Mouse (Mus musculus) embryonic fibroblast, embryonic 13.5 days (primary cell): ENCODE measurements around the gene Rerg. TPM values are rescaled to one million over a fixed set of nuclear protein-coding genes. Genes with fewer than 3 reads are reported as not detected.
"Not testable (repeated sequence)": the region's sequence is repeated elsewhere in the genome, so short reads cannot be mapped to it uniquely, and the experiment has no call there.

ENCODE experiments used
- H3K27ac ChIP-seq: 2 replicates; pipeline ENCODE4 v1.5.1; 2012; ENCODE audit warnings: low read length, control low read depth, inconsistent platforms; ENCODE audit not compliant: insufficient read depth
- H3K4me1 ChIP-seq: 2 replicates; pipeline ENCODE4 v1.6.1; 2011; ENCODE audit warnings: low read length; ENCODE audit not compliant: control insufficient read depth, insufficient read depth
- H3K4me3 ChIP-seq: 2 replicates; pipeline ENCODE4 v1.5.1; 2011; ENCODE audit warnings: mild to moderate bottlenecking, control low read depth, low read length; ENCODE audit not compliant: insufficient read depth
- CTCF ChIP-seq: IDR thresholded peaks from 2 replicates; pipeline ENCODE4 v1.5.1; 2011; ENCODE audit warnings: mild to moderate bottlenecking, control low read depth, low read length, moderate library complexity, borderline replicate concordance; ENCODE audit not compliant: insufficient read depth
- POLR2A ChIP-seq: IDR thresholded peaks from 2 replicates; pipeline ENCODE4 v1.6.1; 2011; ENCODE audit warnings: low read depth, mild to moderate bottlenecking, control low read depth, low read length, moderate library complexity
- polyA plus RNA-seq: library from polyadenylated mRNA; stranded (reverse); fragments of >200 nt; gene quantifications from 2 replicates; pipeline ENCODE4 v1.2.4, GENCODE M21; 2011; ENCODE audit warnings: low read depth; ENCODE audit not compliant: missing spikeins, insufficient read length

Gene Rerg
- polyA plus RNA-seq, 1 experiment = 15.2 TPM

DNA sequence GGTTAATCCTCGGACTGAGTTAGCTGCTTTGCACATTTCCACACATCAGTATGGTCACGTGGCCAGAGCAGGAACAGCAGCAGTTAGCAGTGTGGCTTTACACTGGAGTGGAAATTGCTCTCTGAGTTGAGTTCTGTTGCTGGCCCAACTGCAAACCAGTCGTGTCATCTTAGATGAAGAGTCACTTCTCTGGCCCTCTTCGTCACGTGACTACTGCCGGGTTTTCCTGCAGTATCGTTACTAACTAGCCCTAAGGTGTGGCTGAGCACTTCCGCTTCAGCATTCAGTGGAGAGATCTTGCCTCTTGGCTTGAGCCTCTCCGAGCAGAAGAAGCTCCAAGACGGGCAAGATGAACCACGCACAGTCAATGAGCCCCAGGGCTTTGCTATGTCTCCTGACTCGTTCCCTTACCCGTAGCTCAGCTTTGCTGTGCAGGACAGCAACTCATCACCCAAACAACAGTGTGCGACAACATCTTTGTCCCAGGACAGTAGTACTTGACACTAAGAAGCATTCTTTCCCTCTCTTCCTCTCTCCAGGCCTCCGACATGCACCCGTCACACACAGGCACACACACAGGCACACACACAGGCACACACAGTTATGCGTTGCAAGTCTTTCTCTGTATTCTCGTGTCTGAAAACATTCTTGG lies 108.3 kb downstream of the Rerg start:
- no peak overlapping the region for H3K4me3 ChIP-seq
- H3K27ac ChIP-seq = no peak overlapping the region
- H3K4me1 ChIP-seq = no peaks in the 10 kb centered on the region
- TF ChIP-seq CTCF = no peak
- TF ChIP-seq POLR2A = no peak

DNA sequence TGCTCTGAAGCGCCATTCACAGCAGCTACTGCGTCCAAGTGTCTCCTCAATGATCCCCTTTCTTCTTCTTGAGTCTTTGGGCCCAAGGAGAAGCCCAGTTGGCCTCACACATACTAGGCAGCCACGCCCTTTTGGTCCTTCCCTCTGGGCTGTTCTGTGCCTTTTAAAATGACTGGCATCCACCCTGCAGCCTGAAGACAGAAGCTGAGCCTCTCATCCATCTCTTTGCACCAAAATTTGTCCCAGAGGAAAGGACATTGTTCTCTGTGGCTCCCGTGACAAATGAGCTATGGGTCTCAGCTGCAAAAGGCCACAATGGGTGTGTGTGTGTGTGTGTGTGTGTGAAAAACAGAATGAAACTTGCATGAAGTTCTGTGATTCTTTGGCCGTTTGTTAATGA lies 109.7 kb downstream of the Rerg start:
- TF ChIP-seq CTCF (no peak), POLR2A (no peak)
- Histone ChIP-seq H3K4me3 (no peak overlapping the region), H3K27ac (no peak overlapping the region), H3K4me1 (no peaks in the 10 kb centered on the region)

GRCm38 (mm10) chr6:137058257-137058656 lies 112.0 kb downstream of the Rerg start:
- Histone ChIP-seq H3K4me3 (no peak overlapping the region), H3K4me1 (no peaks in the 10 kb centered on the region), H3K27ac (no peak overlapping the region)
- TF ChIP-seq CTCF = no peak
- no peak for TF ChIP-seq POLR2A

DNA sequence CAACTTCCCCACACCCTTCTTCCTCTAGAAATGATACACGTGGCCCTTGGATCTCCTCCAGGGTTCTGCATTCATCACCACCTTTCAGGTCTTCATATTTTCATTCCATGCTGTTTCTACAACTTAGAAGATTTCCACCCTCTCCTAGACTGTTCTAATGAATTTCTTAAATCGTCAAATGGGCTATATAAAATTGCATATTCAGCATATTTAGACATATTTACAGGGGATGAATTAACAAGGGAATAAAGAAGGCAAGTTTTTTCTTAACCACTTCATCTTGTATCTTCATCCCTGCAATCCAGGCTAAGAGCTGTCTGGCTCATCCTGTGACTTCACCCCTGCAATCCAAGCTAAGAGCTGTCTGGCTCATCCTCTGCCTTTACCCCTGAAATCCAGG lies 116.2 kb downstream of the Rerg start:
- Histone ChIP-seq H3K4me3 (no peak overlapping the region), H3K27ac (no peak overlapping the region)
- TF ChIP-seq CTCF = no peak
- TF ChIP-seq POLR2A = no peak

GRCm38 (mm10) chr6:137053464-137053863 lies 116.8 kb downstream of the Rerg start:
- Histone ChIP-seq H3K27ac (no peak overlapping the region), H3K4me1 (no peaks in the 10 kb centered on the region), H3K4me3 (no peak overlapping the region)
- TF ChIP-seq POLR2A (no peak), CTCF (no peak)

More for the DNA sequence above, 116.2 kb downstream of the Rerg start:
- no peaks in the 10 kb centered on the region for H3K4me1 ChIP-seq

- TF ChIP-seq CTCF (no peak), POLR2A (no peak)
These were observed 117.3 kb downstream of the Rerg start for GRCm38 (mm10) chr6:137053006-137053405.

DNA sequence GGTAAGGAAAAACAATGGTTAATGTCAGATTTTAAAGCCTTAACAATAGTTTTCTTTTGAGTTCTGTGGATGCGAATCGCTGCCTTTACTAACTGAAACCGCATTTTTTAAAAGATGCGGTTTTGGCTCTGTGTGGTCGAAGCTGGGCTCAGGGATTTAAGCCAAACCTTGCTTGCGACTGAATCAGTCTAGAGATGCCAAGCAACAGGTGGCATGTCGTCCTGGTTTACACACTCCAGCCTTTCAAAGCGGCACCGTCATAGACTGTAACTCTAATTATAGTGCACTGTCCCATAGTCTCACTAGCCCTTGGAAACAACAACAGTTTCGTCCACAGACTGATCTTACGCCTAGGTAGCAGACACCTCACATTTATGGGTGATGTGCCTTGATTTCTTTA lies 123.3 kb downstream of the Rerg start:
- Histone ChIP-seq H3K4me3 (no peak overlapping the region), H3K27ac (no peak overlapping the region), H3K4me1 (no peaks in the 10 kb centered on the region; the same call in 1 of the 2 replicates)
- TF ChIP-seq POLR2A (no peak), CTCF (no peak)

More at GRCm38 (mm10) chr6:137053006-137053405, 117.3 kb downstream of the Rerg start:
- H3K4me3 ChIP-seq = no peak overlapping the region
- no peak overlapping the region for H3K27ac ChIP-seq
- H3K4me1 ChIP-seq = no peaks in the 10 kb centered on the region

- no peak overlapping the region for H3K4me3 ChIP-seq
- H3K27ac ChIP-seq = peak overlapping the region; percentile 1; the same call in 1 of the 2 replicates
- TF ChIP-seq POLR2A (no peak), CTCF (no peak)
- no peaks in the 10 kb centered on the region; the same call in 1 of the 2 replicates for H3K4me1 ChIP-seq
These were observed 125.2 kb downstream of the Rerg start for GRCm38 (mm10) chr6:137045011-137045504.

DNA sequence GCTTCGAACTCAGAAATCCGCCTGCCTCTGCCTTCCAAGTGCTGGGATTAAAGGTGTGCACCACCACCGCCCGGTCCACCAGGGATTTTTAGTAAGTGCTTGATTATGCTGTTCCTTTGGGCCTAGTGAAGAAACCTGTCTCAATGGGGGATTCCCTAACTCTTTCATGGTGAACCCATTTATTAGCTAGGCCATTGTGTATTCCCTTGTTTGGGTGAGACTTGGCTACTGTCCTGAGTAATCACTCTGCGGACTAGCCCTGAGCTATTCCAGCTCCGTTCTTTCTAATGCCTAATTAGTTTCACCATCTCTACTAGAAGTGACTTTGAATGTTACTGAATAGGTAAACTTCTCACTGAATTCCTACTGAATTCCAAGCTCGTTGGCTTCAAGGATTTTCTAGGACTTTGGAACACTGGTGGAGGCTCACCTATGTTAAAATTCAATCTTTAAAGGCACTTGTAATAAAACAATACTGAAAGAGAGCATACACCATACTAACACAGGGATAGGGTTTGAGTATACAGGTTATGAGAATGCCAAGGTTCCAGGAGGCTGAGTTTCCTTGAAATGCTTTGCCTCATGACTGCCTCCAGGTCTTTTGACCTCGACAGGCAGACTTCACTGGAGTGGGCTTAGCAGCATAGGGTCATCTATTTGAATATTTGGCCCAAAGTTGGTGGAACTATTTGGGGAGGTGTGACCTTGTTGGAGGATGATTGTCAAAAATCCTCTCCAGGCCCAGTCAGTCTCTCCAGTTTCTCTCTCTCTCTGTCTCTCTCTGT lies 134.5 kb downstream of the Rerg start:
- H3K4me3 ChIP-seq, H3K27ac ChIP-seq, H3K4me1 ChIP-seq: not testable (repeated sequence)

DNA sequence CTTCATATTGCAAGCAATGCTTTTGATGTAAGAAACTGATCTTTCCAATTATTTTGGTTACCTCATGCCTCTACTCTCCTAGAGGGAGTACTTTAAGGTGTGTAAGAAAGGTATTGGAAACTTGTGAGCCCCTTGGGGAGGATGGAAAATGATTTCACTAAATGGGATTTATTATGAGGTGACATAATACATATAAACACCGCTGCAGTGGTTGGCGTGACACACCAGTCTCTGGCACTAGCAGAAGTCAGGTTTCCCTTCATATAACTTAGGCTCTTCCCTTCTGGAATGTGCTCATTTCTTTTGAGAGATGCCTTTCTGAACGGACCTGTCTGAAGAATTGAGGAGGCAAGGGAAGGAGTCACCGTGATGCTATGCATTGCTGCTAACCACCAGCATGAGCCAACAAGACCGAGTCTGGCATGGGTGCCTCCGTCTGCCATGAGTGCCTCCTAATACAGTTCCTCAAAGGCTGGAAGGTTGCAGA lies 139.6 kb downstream of the Rerg start:
- TF ChIP-seq POLR2A = no peak
- no peaks in the 10 kb centered on the region for H3K4me1 ChIP-seq
- H3K4me3 ChIP-seq = no peak overlapping the region
- H3K27ac ChIP-seq = no peak overlapping the region
